Mouse (Mus musculus): ENCODE results near the gene Nipa1.

- TF ChIP-seq CTCF (IDR thresholded peaks at IDR 0.05; ENCODE audit: borderline replicate concordance, insufficient read depth, low read length) (no peak), POLR2A (IDR thresholded peaks at IDR 0.05; ENCODE audit: low read depth, low read length) (peak; percentile 79)
Observed at GRCm38 (mm10) chr7:55962004-55962908, 57.5 kb downstream of the Nipa1 start, which contains the start of gene Nipa2.

Measured in embryonic fibroblast, embryonic 13.5 days (primary cell).